Mouse (Mus musculus): ENCODE results near the gene Srp14.

Srp14 gene

GRCm38 (mm10) chr2:118431589-118431988, 47.9 kb downstream of the Srp14 start:
- peak; percentile 9 for DNase-seq (ENCODE audit: low read depth)

GRCm38 (mm10) chr2:118430630-118431029, 48.9 kb downstream of the Srp14 start:
- no peak for DNase-seq (ENCODE audit: low read depth)

- DNase-seq (ENCODE audit: low read depth) = no peak
Observed at GRCm38 (mm10) chr2:118429297-118429696, 50.2 kb downstream of the Srp14 start.

GRCm38 (mm10) chr2:118428296-118428695, 51.2 kb downstream of the Srp14 start:
- DNase-seq (ENCODE audit: low read depth) = no peak

Data from c-Kit-positive CD71-positive TER-119-negative erythroid progenitor cells, embryonic 14.5 days (primary cell).